Mouse (Mus musculus) brain, embryonic 14.5 days (tissue): Measurements from ENCODE around the gene Enoph1.

ENCODE experiments used
- CTCF ChIP-seq: fragments of 200-500 bp; IDR thresholded peaks from 2 replicates; pipeline ENCODE4 v1.5.1; 2012; ENCODE audit warnings: inconsistent platforms, mild to moderate bottlenecking, moderate library complexity, borderline replicate concordance; ENCODE audit not compliant: insufficient read depth, insufficient read length; ENCODE audit errors: extremely low read depth
- POLR2A ChIP-seq: fragments of 200-500 bp; IDR thresholded peaks from 2 replicates; pipeline ENCODE4 v1.6.1; 2012; ENCODE audit warnings: mild to moderate bottlenecking, inconsistent platforms, borderline replicate concordance; ENCODE audit not compliant: poor library complexity, insufficient read depth, insufficient read length, severe bottlenecking; ENCODE audit errors: extremely low read depth

- TF ChIP-seq POLR2A (no peak), CTCF (0 out of 2 replicates have a peak, but pooled peaks have one; percentile 0)
Observed at GRCm38 (mm10) chr5:100037965-100038713, 1.6 kb upstream of the Enoph1 start.
